Mouse (Mus musculus): Measurements from ENCODE around the gene Gse1. TPM values are rescaled to one million over a fixed set of nuclear protein-coding genes. Genes with fewer than 3 reads are reported as not detected.

The Gse1 gene
- polyA plus RNA-seq, 1 experiment: 14.7 TPM

DNA sequence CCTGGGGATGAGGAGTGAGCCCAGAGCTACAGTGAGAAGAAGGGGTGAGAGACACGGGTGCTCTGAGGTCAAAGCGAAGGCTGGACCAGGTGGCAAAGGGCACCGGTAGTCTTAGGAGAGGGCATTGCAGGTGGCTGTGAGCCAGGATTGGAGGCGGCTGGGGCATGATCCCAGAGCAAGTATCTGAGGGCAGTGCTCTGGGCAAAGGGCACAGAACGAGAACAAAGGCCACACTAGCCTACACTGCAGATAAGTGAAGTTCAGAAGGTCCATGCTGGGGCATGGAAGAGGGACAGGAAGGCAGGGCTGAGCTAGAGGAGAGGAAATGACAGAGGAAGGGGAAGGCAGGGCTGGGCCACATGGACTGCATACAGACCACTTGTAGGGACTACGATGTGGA lies 213.4 kb downstream of the Gse1 start:
- no peak for TF ChIP-seq MYOG (IDR thresholded peaks at IDR 0.05; ENCODE audit: control insufficient read depth in 1 of 3, insufficient read depth in 1 of 3, insufficient read length in 2 of 3, low read depth in 2 of 3)
- no peak for TF ChIP-seq MYOD1 (IDR thresholded peaks at IDR 0.05; ENCODE audit: control insufficient read depth in 1 of 3, insufficient read length in 2 of 3, low read depth in 2 of 3)
- no peak for TF ChIP-seq SRF (IDR thresholded peaks at IDR 0.05; ENCODE audit: control insufficient read depth, insufficient read length, low read depth)
- no peak for TF ChIP-seq POLR2A (IDR thresholded peaks at IDR 0.05; ENCODE audit: insufficient read length, low read depth)
- TF ChIP-seq MAX (IDR thresholded peaks at IDR 0.05; ENCODE audit: low read depth): no peak
- no peak for TF ChIP-seq TCF12 (IDR thresholded peaks at IDR 0.05; ENCODE audit: insufficient read depth, poor library complexity, severe bottlenecking)
- TF ChIP-seq REST (IDR thresholded peaks at IDR 0.05; ENCODE audit: insufficient read depth, insufficient read length): no peak
- no peak for TF ChIP-seq TCF3 (IDR thresholded peaks at IDR 0.05; ENCODE audit: insufficient read length, low read depth)
- TF ChIP-seq E2F4 (IDR thresholded peaks at IDR 0.05; ENCODE audit: insufficient read depth): no peak
- H3ac ChIP-seq (ENCODE audit: control insufficient read depth, insufficient read length): no peak overlapping the region
- H3K36me3 ChIP-seq (ENCODE audit: control insufficient read depth, insufficient read depth): no peaks in the 10 kb centered on the region
- H3K4me3 ChIP-seq: no peak overlapping the region
- no peak overlapping the region for H3K4me2 ChIP-seq (ENCODE audit: low read depth)
- no peaks in the 10 kb centered on the region for H3K27me3 ChIP-seq (ENCODE audit: control insufficient read depth, insufficient read depth, insufficient read length)
- no peaks in the 10 kb centered on the region for H3K79me2 ChIP-seq (ENCODE audit: control insufficient read depth, insufficient read depth)

- no peak overlapping the region for H3K4me2 ChIP-seq (ENCODE audit: low read depth)
- H3K79me2 ChIP-seq (ENCODE audit: control insufficient read depth, insufficient read depth): no peaks in the 10 kb centered on the region
- no peak for TF ChIP-seq MYOG (IDR thresholded peaks at IDR 0.05; ENCODE audit: control insufficient read depth in 1 of 3, insufficient read depth in 1 of 3, insufficient read length in 2 of 3, low read depth in 2 of 3)
- TF ChIP-seq MAX (IDR thresholded peaks at IDR 0.05; ENCODE audit: low read depth): no peak
- TF ChIP-seq MYOD1 (IDR thresholded peaks at IDR 0.05; ENCODE audit: control insufficient read depth in 1 of 3, insufficient read length in 2 of 3, low read depth in 2 of 3): peak in 1 of 3 experiments; percentile 24
- no peak for TF ChIP-seq CEBPB (IDR thresholded peaks at IDR 0.05; ENCODE audit: insufficient read depth, poor library complexity, severe bottlenecking)
- no peak for TF ChIP-seq POLR2A (IDR thresholded peaks at IDR 0.05; ENCODE audit: insufficient read length, low read depth)
- H3K36me3 ChIP-seq (ENCODE audit: control insufficient read depth, insufficient read depth): no peaks in the 10 kb centered on the region
- no peak overlapping the region for H3K4me3 ChIP-seq
- no peaks in the 10 kb centered on the region for H3K27me3 ChIP-seq (ENCODE audit: control insufficient read depth, insufficient read depth, insufficient read length)
- no peak overlapping the region for H3ac ChIP-seq (ENCODE audit: control insufficient read depth, insufficient read length)
These were observed 214.2 kb downstream of the Gse1 start for GRCm38 (mm10) chr8:120442306-120443003.

DNA sequence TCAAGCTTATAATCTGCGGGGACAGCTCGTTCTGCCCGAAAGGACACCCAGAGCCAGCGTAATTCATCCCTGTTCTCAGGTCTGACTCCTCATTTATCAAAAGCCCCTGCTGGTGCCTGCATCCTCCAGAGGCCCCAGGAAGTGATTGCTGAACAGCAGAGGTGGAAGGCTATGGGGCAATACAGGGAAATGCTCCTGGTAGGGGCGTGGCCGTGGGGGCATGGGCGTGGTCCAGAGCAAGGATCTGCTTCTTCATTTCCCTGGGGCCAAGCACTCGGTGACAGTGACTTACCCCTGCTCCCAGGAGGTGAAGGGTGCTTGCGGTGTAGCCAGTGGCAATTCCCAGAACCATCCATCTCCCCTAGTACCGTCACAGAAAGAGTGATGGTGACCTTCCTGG lies 217.0 kb downstream of the Gse1 start:
- H3K4me2 ChIP-seq (ENCODE audit: low read depth): no peak overlapping the region
- H3ac ChIP-seq (ENCODE audit: control insufficient read depth, insufficient read length): no peak overlapping the region
- H3K4me3 ChIP-seq: no peak overlapping the region
- H3K79me2 ChIP-seq (ENCODE audit: control insufficient read depth, insufficient read depth): no peaks in the 10 kb centered on the region
- no peaks in the 10 kb centered on the region for H3K27me3 ChIP-seq (ENCODE audit: control insufficient read depth, insufficient read depth, insufficient read length)
- TF ChIP-seq MYOG (IDR thresholded peaks at IDR 0.05; ENCODE audit: control insufficient read depth in 1 of 3, insufficient read depth in 1 of 3, insufficient read length in 2 of 3, low read depth in 2 of 3): no peak
- TF ChIP-seq TCF3 (IDR thresholded peaks at IDR 0.05; ENCODE audit: insufficient read length, low read depth): no peak
- TF ChIP-seq USF1 (IDR thresholded peaks at IDR 0.05; ENCODE audit: low read depth): no peak
- no peak for TF ChIP-seq E2F4 (IDR thresholded peaks at IDR 0.05; ENCODE audit: insufficient read depth)
- TF ChIP-seq SRF (IDR thresholded peaks at IDR 0.05; ENCODE audit: control insufficient read depth, insufficient read length, low read depth): no peak
- TF ChIP-seq CEBPB (IDR thresholded peaks at IDR 0.05; ENCODE audit: insufficient read depth, poor library complexity, severe bottlenecking): no peak
- TF ChIP-seq POLR2A (IDR thresholded peaks at IDR 0.05; ENCODE audit: insufficient read length, low read depth): no peak
- no peak for TF ChIP-seq REST (IDR thresholded peaks at IDR 0.05; ENCODE audit: insufficient read depth, insufficient read length)
- TF ChIP-seq MYOD1 (IDR thresholded peaks at IDR 0.05; ENCODE audit: control insufficient read depth in 1 of 3, insufficient read length in 2 of 3, low read depth in 2 of 3): no peak
- no peak for TF ChIP-seq MAX (IDR thresholded peaks at IDR 0.05; ENCODE audit: low read depth)
- no peak for TF ChIP-seq TCF12 (IDR thresholded peaks at IDR 0.05; ENCODE audit: insufficient read depth, poor library complexity, severe bottlenecking)
- TF ChIP-seq POLR2AphosphoS2 (IDR thresholded peaks at IDR 0.05; ENCODE audit: insufficient read length, low read depth): no peak
- H3K36me3 ChIP-seq (ENCODE audit: control insufficient read depth, insufficient read depth): no peaks in the 10 kb centered on the region

- H3K36me3 ChIP-seq (ENCODE audit: control insufficient read depth, insufficient read depth): no peaks in the 10 kb centered on the region
- no peak overlapping the region for H3K4me2 ChIP-seq (ENCODE audit: low read depth)
- no peaks in the 10 kb centered on the region for H3K27me3 ChIP-seq (ENCODE audit: control insufficient read depth, insufficient read depth, insufficient read length)
- H3ac ChIP-seq (ENCODE audit: control insufficient read depth, insufficient read length): no peak overlapping the region
- H3K79me2 ChIP-seq (ENCODE audit: control insufficient read depth, insufficient read depth): no peaks in the 10 kb centered on the region
- no peak overlapping the region for H3K4me3 ChIP-seq
- TF ChIP-seq MYOG (IDR thresholded peaks at IDR 0.05; ENCODE audit: control insufficient read depth in 1 of 3, insufficient read depth in 1 of 3, insufficient read length in 2 of 3, low read depth in 2 of 3) (no peak), POLR2AphosphoS2 (IDR thresholded peaks at IDR 0.05; ENCODE audit: insufficient read length, low read depth) (no peak), MAX (IDR thresholded peaks at IDR 0.05; ENCODE audit: low read depth) (no peak), REST (IDR thresholded peaks at IDR 0.05; ENCODE audit: insufficient read depth, insufficient read length) (no peak), E2F4 (IDR thresholded peaks at IDR 0.05; ENCODE audit: insufficient read depth) (no peak)
These were observed 219.9 kb downstream of the Gse1 start for GRCm38 (mm10) chr8:120448131-120448530.

DNA sequence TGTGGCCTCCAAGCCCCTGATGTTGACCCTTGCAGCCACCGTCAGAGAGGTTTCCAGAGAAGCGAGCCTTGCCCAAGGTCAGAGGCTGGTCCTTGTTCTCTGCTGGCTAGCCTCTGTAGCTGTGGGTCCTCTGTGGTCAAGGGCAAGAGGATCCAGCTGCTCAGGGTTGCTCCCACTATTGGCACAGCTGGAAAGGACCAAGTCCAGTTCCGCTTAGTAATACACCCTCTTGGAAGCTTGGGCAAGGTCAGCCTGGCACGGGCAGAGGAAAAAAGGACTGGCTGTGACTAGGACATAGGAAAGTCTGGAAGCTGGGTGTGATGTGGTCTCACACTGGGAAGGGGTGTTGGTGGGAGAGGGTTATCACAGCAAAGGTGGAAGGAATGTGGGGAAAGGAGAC lies 220.9 kb downstream of the Gse1 start:
- TF ChIP-seq MAX (IDR thresholded peaks at IDR 0.05; ENCODE audit: low read depth) (no peak), MYOG (IDR thresholded peaks at IDR 0.05; ENCODE audit: control insufficient read depth in 1 of 3, insufficient read depth in 1 of 3, insufficient read length in 2 of 3, low read depth in 2 of 3) (peak in 1 of 3 experiments; percentile 67), MYOD1 (IDR thresholded peaks at IDR 0.05; ENCODE audit: control insufficient read depth in 1 of 3, insufficient read length in 2 of 3, low read depth in 2 of 3) (peak in 2 of 3 experiments; percentile 76 to 88)
- H3ac ChIP-seq (ENCODE audit: control insufficient read depth, insufficient read length): no peak overlapping the region
- H3K4me3 ChIP-seq: no peak overlapping the region
- H3K79me2 ChIP-seq (ENCODE audit: control insufficient read depth, insufficient read depth): no peaks in the 10 kb centered on the region
- H3K27me3 ChIP-seq (ENCODE audit: control insufficient read depth, insufficient read depth, insufficient read length): no peaks in the 10 kb centered on the region
- H3K36me3 ChIP-seq (ENCODE audit: control insufficient read depth, insufficient read depth): no peaks in the 10 kb centered on the region
- H3K4me2 ChIP-seq (ENCODE audit: low read depth): peak overlapping the region; percentile 60

Data from myocyte (in vitro differentiated cells).